Mouse (Mus musculus) telencephalon, adult 2 months (tissue): ENCODE measurements around the gene Klk1b1.
"Not testable (repeated sequence)": the region's sequence is repeated elsewhere in the genome, so short reads cannot be mapped to it uniquely, and the experiment has no call there.

Experiments used
- DNase-seq: peaks from one replicate; pipeline ENCODE4 v3.0.0-alpha.2; 2011; ENCODE audit warnings: low read depth, low spot score

Klk1b1 gene

GRCm38 (mm10) chr7:44004847-44005246, 38.3 kb downstream of the Klk1b1 start:
- no peak for DNase-seq

- DNase-seq, result not testable (repeated sequence)
These were observed 45.3 kb downstream of the Klk1b1 start, which contains the start of gene Klk1b26 for GRCm38 (mm10) chr7:44011868-44012267. TSS of gene Klk1b26 (plus strand) at chr7:44012168.

DNA sequence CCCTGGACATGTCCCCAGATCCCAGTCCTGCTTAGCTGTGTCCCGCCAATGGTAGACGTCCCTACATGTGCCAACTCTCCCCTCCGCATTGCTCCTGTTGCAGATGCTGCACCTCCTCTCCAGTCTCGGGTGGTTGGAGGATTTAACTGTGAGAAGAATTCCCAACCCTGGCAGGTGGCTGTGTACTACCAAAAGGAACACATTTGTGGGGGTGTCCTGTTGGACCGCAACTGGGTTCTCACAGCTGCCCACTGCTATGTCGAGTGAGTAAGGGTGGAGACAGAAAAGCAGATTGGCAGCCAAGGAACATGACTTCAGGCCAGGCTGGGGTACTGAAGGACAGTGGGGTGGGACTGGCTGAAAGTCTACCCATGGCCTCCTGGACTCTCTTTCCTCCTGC, 48.1 kb downstream of the Klk1b1 start:
- DNase-seq, result peak; percentile 16

- peak; percentile 10 for DNase-seq
These were observed 48.5 kb downstream of the Klk1b1 start for GRCm38 (mm10) chr7:44015071-44015470.
